Mouse (Mus musculus) spleen, adult 2 months (tissue): ENCODE results near the gene Gpr162. TPM values are rescaled to one million over a fixed set of nuclear protein-coding genes. Genes with fewer than 3 reads are reported as not detected.
"Not testable (repeated sequence)": the region's sequence is repeated elsewhere in the genome, so short reads cannot be mapped to it uniquely, and the experiment has no call there.

ENCODE experiments used
- DNase-seq, 2 experiments: peaks; one replicate each; pipeline versions ENCODE4 v3.0.0 to v3.0.0-alpha.2; 2012 to 2021; ENCODE audit warnings: low spot score in 2 of 2, low read depth in 1 of 2
- H3K27ac ChIP-seq: fragments of 200-500 bp; 2 replicates; pipeline ENCODE4 v1.5.1; 2012; ENCODE audit warnings: low read length, inconsistent platforms; ENCODE audit not compliant: insufficient read depth
- H3K27me3 ChIP-seq: fragments of 200-500 bp; 2 replicates; pipeline ENCODE4 v1.6.1; 2012; ENCODE audit warnings: mild to moderate bottlenecking, moderate library complexity, low read length, inconsistent platforms; ENCODE audit not compliant: control insufficient read depth, insufficient read depth
- H3K36me3 ChIP-seq: fragments of 200-500 bp; 2 replicates; pipeline ENCODE4 v1.6.1; 2012; ENCODE audit warnings: mild to moderate bottlenecking, low read length, inconsistent platforms; ENCODE audit not compliant: control insufficient read depth, insufficient read depth
- H3K4me1 ChIP-seq: fragments of 200-500 bp; 2 replicates; pipeline ENCODE4 v1.6.1; 2011; ENCODE audit warnings: inconsistent platforms; ENCODE audit not compliant: control insufficient read depth, insufficient read depth, insufficient read length
- H3K4me3 ChIP-seq: fragments of 200-500 bp; 2 replicates; pipeline ENCODE4 v1.5.1; 2011; ENCODE audit warnings: mild to moderate bottlenecking, inconsistent platforms; ENCODE audit not compliant: insufficient read depth, insufficient read length; ENCODE audit errors: extremely low read depth
- CTCF ChIP-seq: fragments of 200-500 bp; IDR thresholded peaks from 2 replicates; pipeline ENCODE4 v1.5.1; 2011; ENCODE audit warnings: mild to moderate bottlenecking, inconsistent platforms; ENCODE audit not compliant: insufficient read depth, insufficient read length, insufficient replicate concordance; ENCODE audit errors: extremely low read depth
- POLR2A ChIP-seq: fragments of 200-500 bp; IDR thresholded peaks from 2 replicates; pipeline ENCODE4 v1.6.1; 2011; ENCODE audit warnings: low read depth, low read length, inconsistent platforms
- WGBS: fragments of 180-500 bp; shearing (Covaris S2); methylation state at CpG from one replicate; pipeline ENCODE4 v1.1.7; 2018; 5-methylcytosine and 5-hydroxymethylcytosine counted together
- polyA plus RNA-seq: library from polyadenylated mRNA; depleted of rRNA; stranded (reverse); fragments of >200 nt; gene quantifications from 2 replicates; pipeline ENCODE4 v1.2.3, GENCODE M21; 2012; rRNA removed

Gene Gpr162
- polyA plus RNA-seq, 1 experiment: 2.7 TPM

- H3K4me1 ChIP-seq: peaks cover 7% of the 10 kb centered on the region; the same call in 1 of the 2 replicates
Measured at GRCm38 (mm10) chr6:124811701-124812560, 51.9 kb downstream of the Gpr162 start.

GRCm38 (mm10) chr6:124811403-124811665, 52.4 kb downstream of the Gpr162 start:
- Histone ChIP-seq H3K27ac (no peak overlapping the region), H3K27me3 (no peaks in the 10 kb centered on the region), H3K36me3 (peaks cover 4% of the 10 kb centered on the region), H3K4me3 (no peak overlapping the region), H3K4me1 (peaks cover 7% of the 10 kb centered on the region; the same call in 1 of the 2 replicates)
- no peak for TF ChIP-seq POLR2A
- no peak for TF ChIP-seq CTCF
- 91% methylated on average over 4 of the region's 4 CpGs for WGBS
- DNase-seq: no peak

More at GRCm38 (mm10) chr6:124811701-124812560, 51.9 kb downstream of the Gpr162 start:
- WGBS: 96% methylated on average over 24 of the region's 24 CpGs
- DNase-seq: no peak
- TF ChIP-seq POLR2A (no peak), CTCF (no peak)
- Histone ChIP-seq H3K27ac (no peak overlapping the region), H3K27me3 (no peaks in the 10 kb centered on the region), H3K36me3 (peaks cover 4% of the 10 kb centered on the region), H3K4me3 (no peak overlapping the region)

DNA sequence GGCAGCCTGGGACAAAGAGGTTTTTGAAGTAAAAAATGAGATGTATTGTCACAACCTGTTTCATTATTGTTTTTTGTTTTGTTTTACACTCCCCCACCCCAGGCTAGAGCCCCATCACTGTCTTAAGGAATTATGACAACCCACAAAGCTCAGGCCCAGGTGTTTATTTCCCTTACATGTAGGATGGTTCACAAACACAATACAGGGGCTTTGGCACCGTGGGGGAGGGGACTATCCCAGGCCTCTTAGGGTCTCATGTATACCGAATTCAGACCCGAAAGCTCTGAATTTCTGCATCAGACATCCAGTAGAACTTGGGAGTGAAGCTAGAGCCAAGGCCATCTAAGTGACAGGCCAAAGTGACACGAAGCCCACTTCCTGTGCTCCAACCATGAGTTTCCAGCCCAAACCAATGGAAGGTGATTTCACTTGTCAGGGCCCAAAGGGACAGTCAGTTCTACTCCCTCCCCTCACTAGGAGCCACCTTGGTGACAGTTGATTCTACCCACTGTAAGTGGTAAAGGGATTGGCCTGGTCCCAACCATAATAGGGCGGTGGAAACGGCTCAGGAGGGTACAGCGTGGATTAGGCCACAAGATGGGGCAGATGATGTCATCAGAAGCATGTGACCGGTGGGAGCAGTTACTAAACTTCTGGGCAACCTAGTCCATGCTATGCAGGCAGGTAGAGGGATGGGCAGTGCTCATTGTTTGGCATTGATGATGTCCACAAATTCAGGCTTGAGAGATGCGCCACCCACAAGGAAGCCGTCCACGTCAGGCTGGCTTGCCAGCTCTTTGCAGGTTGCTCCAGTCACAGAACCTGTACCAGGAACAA, 53.0 kb downstream of the Gpr162 start:
- not testable (repeated sequence) for H3K36me3 ChIP-seq, H3K27ac ChIP-seq, H3K4me1 ChIP-seq, DNase-seq, H3K4me3 ChIP-seq, H3K27me3 ChIP-seq
- 89% methylated on average over 11 of the region's 11 CpGs for WGBS

DNA sequence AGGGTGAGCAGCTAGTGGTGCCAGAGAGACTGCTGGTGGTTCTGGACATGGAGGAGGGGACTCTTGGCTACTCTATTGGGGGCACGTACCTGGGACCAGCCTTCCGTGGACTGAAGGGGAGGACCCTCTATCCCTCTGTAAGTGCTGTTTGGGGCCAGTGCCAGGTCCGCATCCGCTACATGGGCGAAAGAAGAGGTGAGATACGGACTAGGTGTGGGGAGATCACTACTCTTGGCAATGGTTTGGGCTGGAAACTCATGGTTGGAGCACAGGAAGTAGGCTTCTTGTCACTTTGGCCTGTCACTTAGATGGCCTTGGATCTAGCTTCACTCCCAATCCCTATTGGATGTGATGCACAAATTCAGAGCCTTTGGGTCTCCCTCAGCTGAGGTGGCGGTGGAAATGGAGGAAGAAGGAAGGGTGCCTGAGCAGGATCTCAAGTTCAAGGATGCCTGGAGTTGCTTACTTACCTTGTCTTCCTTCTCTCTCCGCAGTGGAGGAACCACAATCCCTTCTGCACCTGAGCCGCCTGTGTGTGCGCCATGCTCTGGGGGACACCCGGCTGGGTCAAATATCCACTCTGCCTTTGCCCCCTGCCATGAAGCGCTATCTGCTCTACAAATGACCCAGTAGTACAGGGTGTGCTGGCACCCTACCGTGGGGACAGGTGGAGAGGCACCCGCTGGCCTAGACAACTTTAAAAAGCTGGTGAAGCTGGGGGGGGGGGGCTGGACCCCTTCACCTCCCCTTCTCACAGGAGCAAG, 53.8 kb downstream of the Gpr162 start:
- 71% methylated on average over 14 of the region's 14 CpGs for WGBS
- Histone ChIP-seq H3K4me1 (peaks cover 12% of the 10 kb centered on the region), H3K27ac (no peak overlapping the region), H3K36me3 (peaks cover 4% of the 10 kb centered on the region), H3K27me3 (no peaks in the 10 kb centered on the region), H3K4me3 (peak overlapping the region; percentile 36; the same call in 1 of the 2 replicates)
- no peak for TF ChIP-seq POLR2A
- no peak for DNase-seq

GRCm38 (mm10) chr6:124809052-124809774, 54.6 kb downstream of the Gpr162 start:
- peaks cover 4% of the 10 kb centered on the region for H3K36me3 ChIP-seq
- H3K4me1 ChIP-seq: peaks cover 8% of the 10 kb centered on the region
- WGBS: under 1% methylated on average over 35 of the region's 35 CpGs
- TF ChIP-seq CTCF (peak; percentile 47; the same call in 1 of the 2 replicates), POLR2A (no peak)
- peak in 1 of 2 experiments; percentile 74 for DNase-seq
- H3K27me3 ChIP-seq: no peaks in the 10 kb centered on the region
- peak overlapping the region; percentile 64 for H3K27ac ChIP-seq
- H3K4me3 ChIP-seq: peak overlapping the region; percentile 77

Other genes with a start within 250 kb of the Gpr162 start
- gene C1s2, start 227.9 kb downstream of the Gpr162 start, polyA plus RNA-seq: 0.04 and 0.07 TPM in 2 replicates
- gene Lpcat3, start 201.0 kb downstream of the Gpr162 start, polyA plus RNA-seq: 65.1 and 70.0 TPM in 2 replicates
- 46.2 and 47.9 TPM in 2 replicates for gene Emg1, start 151.8 kb downstream of the Gpr162 start, polyA plus RNA-seq
- 96.5 and 103 TPM in 2 replicates for gene Phb2, start 151.6 kb downstream of the Gpr162 start, polyA plus RNA-seq
- gene Ptpn6, start 125.3 kb downstream of the Gpr162 start, polyA plus RNA-seq: 281 and 332 TPM in 2 replicates
- gene Grcc10, start 122.6 kb downstream of the Gpr162 start, polyA plus RNA-seq: 209 and 225 TPM in 2 replicates
- gene Gm45234, start 108.0 kb downstream of the Gpr162 start, polyA plus RNA-seq: not detected in 2 replicates
- gene Atn1, start 107.5 kb downstream of the Gpr162 start, polyA plus RNA-seq: 37.4 and 41.3 TPM in 2 replicates
- gene Eno2, start 94.3 kb downstream of the Gpr162 start, polyA plus RNA-seq: 2.9 and 3.2 TPM in 2 replicates
- gene Lrrc23, start 84.3 kb downstream of the Gpr162 start, polyA plus RNA-seq: 1.2 and 1.8 TPM in 2 replicates
- gene Spsb2, start 55.3 kb downstream of the Gpr162 start, polyA plus RNA-seq: 10.3 and 13.5 TPM in 2 replicates
- 74.7 and 89.3 TPM in 2 replicates for gene Tpi1, start 49.7 kb downstream of the Gpr162 start, polyA plus RNA-seq
- 53.8 and 65.3 TPM in 2 replicates for gene Usp5, start 34.5 kb downstream of the Gpr162 start, polyA plus RNA-seq
- 30.4 and 39.0 TPM in 2 replicates for gene Cdca3, start 34.4 kb downstream of the Gpr162 start, polyA plus RNA-seq
- 0.13 and 0.37 TPM in 2 replicates for gene Gnb3, start 23.7 kb downstream of the Gpr162 start, polyA plus RNA-seq
- gene P3h3, start 6.2 kb downstream of the Gpr162 start, polyA plus RNA-seq: 9.3 and 10.8 TPM in 2 replicates
- 34.2 and 35.9 TPM in 2 replicates for gene Cd4, start 24.2 kb upstream of the Gpr162 start, polyA plus RNA-seq
- gene Lag3, start 47.7 kb upstream of the Gpr162 start, polyA plus RNA-seq: 10.9 and 18.2 TPM in 2 replicates
- gene Ptms, start 56.1 kb upstream of the Gpr162 start, polyA plus RNA-seq: 450 and 549 TPM in 2 replicates
- 125 and 140 TPM in 2 replicates for gene Mlf2, start 67.4 kb upstream of the Gpr162 start, polyA plus RNA-seq
- gene Cops7a, start 101.6 kb upstream of the Gpr162 start, polyA plus RNA-seq: 106 and 116 TPM in 2 replicates
- 3.4 and 5.4 TPM in 2 replicates for gene Pianp, start 132.7 kb upstream of the Gpr162 start, polyA plus RNA-seq
- 52.2 and 54.3 TPM in 2 replicates for gene Zfp384, start 145.2 kb upstream of the Gpr162 start, polyA plus RNA-seq
- 31.8 and 36.2 TPM in 2 replicates for gene Ing4, start 175.8 kb upstream of the Gpr162 start, polyA plus RNA-seq
- 34.4 and 35.8 TPM in 2 replicates for gene Acrbp, start 185.7 kb upstream of the Gpr162 start, polyA plus RNA-seq
- gene Lpar5, start 203.9 kb upstream of the Gpr162 start, polyA plus RNA-seq: 62.1 and 64.3 TPM in 2 replicates
- gene Chd4, start 232.0 kb upstream of the Gpr162 start, polyA plus RNA-seq: 87.4 and 196 TPM in 2 replicates